8 mouse cellular contexts compared by ENCODE assay signal in genomic region chr8:86585532-86585931, GRCm38 (mm10). TPM values are rescaled to one million over a fixed set of nuclear protein-coding genes. Genes with fewer than 3 reads are reported as not detected.
DNase-seq lines count a peak whose midpoint lies in the region; ATAC-seq lines count a peak whose summit lies in the region.

No protein-coding gene starts in this region.

- no peaks in the 10 kb centered on the region for H3K9me3 ChIP-seq in forebrain, embryonic 10.5 days
- H3K9me3 ChIP-seq in heart, embryonic 15.5 days (replicated peaks) = no peaks in the 10 kb centered on the region
- no peaks in the 10 kb centered on the region for H3K9me3 ChIP-seq in liver, embryonic 12.5 days (replicated peaks)
- no peaks in the 10 kb centered on the region for H3K9me3 ChIP-seq in stomach, embryonic 14.5 days (ENCODE audit: control insufficient read depth, low read depth, low read length)

- H3K27ac ChIP-seq in brown adipose tissue, adult 24 weeks (replicated peaks; ENCODE audit: low read depth, low read length) = no peak overlapping the region
- H3K27ac ChIP-seq in forebrain, embryonic 10.5 days = peak overlapping the region; percentile 66
- no peak overlapping the region for H3K27ac ChIP-seq in heart, embryonic 15.5 days
- H3K27ac ChIP-seq in liver, embryonic 12.5 days = no peak overlapping the region
- H3K27ac ChIP-seq in stomach, embryonic 14.5 days (ENCODE audit: low read length) = no peak overlapping the region

- no peaks in the 10 kb centered on the region for H3K27me3 ChIP-seq in forebrain, embryonic 10.5 days (ENCODE audit: poor library complexity, severe bottlenecking)
- no peaks in the 10 kb centered on the region for H3K27me3 ChIP-seq in heart, embryonic 15.5 days
- no peaks in the 10 kb centered on the region for H3K27me3 ChIP-seq in liver, embryonic 12.5 days (replicated peaks)
- H3K27me3 ChIP-seq in stomach, embryonic 14.5 days (ENCODE audit: control insufficient read depth, insufficient read depth, low read length) = no peaks in the 10 kb centered on the region

- H3K36me3 ChIP-seq in forebrain, embryonic 10.5 days (replicated peaks) = no peaks in the 10 kb centered on the region
- no peaks in the 10 kb centered on the region for H3K36me3 ChIP-seq in heart, embryonic 15.5 days
- no peaks in the 10 kb centered on the region for H3K36me3 ChIP-seq in liver, embryonic 12.5 days
- no peaks in the 10 kb centered on the region for H3K36me3 ChIP-seq in stomach, embryonic 14.5 days (ENCODE audit: control insufficient read depth, insufficient read depth, low read length)

- 0 out of 2 replicates have a peak overlapping the region, but pooled peaks have one; percentile 23 for H3K9ac ChIP-seq in heart, embryonic 15.5 days
- peak overlapping the region; percentile 42; the same call in 1 of the 2 replicates for H3K9ac ChIP-seq in liver, embryonic 12.5 days
- H3K9ac ChIP-seq in stomach, embryonic 14.5 days (replicated peaks; ENCODE audit: low read depth, low read length) = no peak overlapping the region; the same call in 1 of the 2 replicates

- peak overlapping the region; percentile 83 for H3K4me2 ChIP-seq in heart, embryonic 15.5 days
- peak overlapping the region; percentile 73 for H3K4me2 ChIP-seq in liver, embryonic 12.5 days
- peak overlapping the region; percentile 72 for H3K4me2 ChIP-seq in stomach, embryonic 14.5 days (replicated peaks; ENCODE audit: low read depth, low read length)

- no peak; the same call in 1 of the 2 replicates for ATAC-seq in heart, embryonic 15.5 days (replicated peaks; ENCODE audit: insufficient number of reproducible peaks, insufficient read depth, low FRiP score, low read depth)
- peak; percentile 71 for ATAC-seq in liver, embryonic 12.5 days
- ATAC-seq in stomach, embryonic 14.5 days (ENCODE audit: insufficient number of reproducible peaks, insufficient read depth, low FRiP score, low read depth) = no peak

- no peaks in the 10 kb centered on the region for H3K4me1 ChIP-seq in brown adipose tissue, adult 24 weeks (ENCODE audit: control insufficient read depth, insufficient read depth, insufficient read length, low read length)
- 0 out of 2 replicates have a peak, but pooled peaks cover 3% of the 10 kb centered on the region for H3K4me1 ChIP-seq in forebrain, embryonic 10.5 days
- no peaks in the 10 kb centered on the region for H3K4me1 ChIP-seq in heart, embryonic 15.5 days (replicated peaks)
- no peaks in the 10 kb centered on the region; the same call in 1 of the 2 replicates for H3K4me1 ChIP-seq in liver, embryonic 12.5 days
- H3K4me1 ChIP-seq in stomach, embryonic 14.5 days (ENCODE audit: control insufficient read depth, insufficient read depth, low read length) = no peaks in the 10 kb centered on the region

- WGBS in forebrain, embryonic 10.5 days = 2% methylated on average over 16 of the region's 16 CpGs
- WGBS in heart, embryonic 15.5 days = 2% methylated on average over 16 of the region's 16 CpGs
- WGBS in liver, embryonic 12.5 days (ENCODE audit: insufficient replicate concordance) = 3% methylated on average over 16 of the region's 16 CpGs
- 2% methylated on average over 16 of the region's 16 CpGs for WGBS in stomach, embryonic 14.5 days

- DNase-seq in CD8-positive naive resting alpha-beta T cell, adult 2 months (ENCODE audit: low read depth in 2 of 2, low spot score in 2 of 2) = peak; percentile 64 to 73
- DNase-seq in forebrain, embryonic 10.5 days (ENCODE audit: extremely low spot score, low spot score) = peak; percentile 74
- peak; percentile 86 for DNase-seq in kidney, postnatal 14 days
- peak; percentile 49 to 63 for DNase-seq in natural killer cell, adult 2 months (ENCODE audit: low spot score in 2 of 2)

- peak overlapping the region; percentile 53 for H3K4me3 ChIP-seq in brown adipose tissue, adult 24 weeks (ENCODE audit: insufficient read depth, low read depth, low read length)
- peak overlapping the region; percentile 56 for H3K4me3 ChIP-seq in forebrain, embryonic 10.5 days
- H3K4me3 ChIP-seq in heart, embryonic 15.5 days = peak overlapping the region; percentile 52
- peak overlapping the region; percentile 53 for H3K4me3 ChIP-seq in liver, embryonic 12.5 days
- peak overlapping the region; percentile 31 for H3K4me3 ChIP-seq in stomach, embryonic 14.5 days (ENCODE audit: low read depth, low read length)

RNA-seq across cellular contexts. Expression of gene Abcc12, which starts 5.0 kb away (rescaled TPM):
- not detected in 2 replicates for polyA plus RNA-seq in brown adipose tissue, adult 24 weeks (2012; ENCODE audit: insufficient read depth, insufficient read length, missing spikeins)
- polyA plus RNA-seq in forebrain, embryonic 10.5 days (2016; fragmentation: Nextera tagmentation; extraction: Ambion mirVana) = not detected in 2 replicates
- 0.04 TPM in 2 replicates for polyA plus RNA-seq in heart, embryonic 15.5 days (2015; fragmentation: Nextera tagmentation; extraction: Ambion mirVana)
- not detected in 2 replicates for polyA plus RNA-seq in liver, embryonic 12.5 days (2016; fragmentation: Nextera tagmentation; extraction: Ambion mirVana)
- 0.22 TPM in 2 replicates for polyA plus RNA-seq in stomach, embryonic 14.5 days (2014; fragmentation: Nextera tagmentation; extraction: Ambion mirVana)

RNA-seq across cellular contexts. Expression of gene Lonp2, which starts 38.3 kb away (rescaled TPM):
- polyA plus RNA-seq in brown adipose tissue, adult 24 weeks (2012; ENCODE audit: insufficient read depth, insufficient read length, missing spikeins) = 121 and 145 TPM in 2 replicates
- 48.7 and 50.1 TPM in 2 replicates for polyA plus RNA-seq in forebrain, embryonic 10.5 days (2016; fragmentation: Nextera tagmentation; extraction: Ambion mirVana)
- 53.8 and 61.9 TPM in 2 replicates for polyA plus RNA-seq in heart, embryonic 15.5 days (2015; fragmentation: Nextera tagmentation; extraction: Ambion mirVana)
- 40.1 and 42.8 TPM in 2 replicates for polyA plus RNA-seq in liver, embryonic 12.5 days (2016; fragmentation: Nextera tagmentation; extraction: Ambion mirVana)
- polyA plus RNA-seq in stomach, embryonic 14.5 days (2014; fragmentation: Nextera tagmentation; extraction: Ambion mirVana) = 45.4 and 50.8 TPM in 2 replicates
